Mouse (Mus musculus): ENCODE data around the gene Cdh23. TPM values are rescaled to one million over a fixed set of nuclear protein-coding genes. Genes with fewer than 3 reads are reported as not detected.

Gene Cdh23
- total RNA-seq, 2 experiments from 2014 or later, result 5.1 to 6.0 TPM

DNA sequence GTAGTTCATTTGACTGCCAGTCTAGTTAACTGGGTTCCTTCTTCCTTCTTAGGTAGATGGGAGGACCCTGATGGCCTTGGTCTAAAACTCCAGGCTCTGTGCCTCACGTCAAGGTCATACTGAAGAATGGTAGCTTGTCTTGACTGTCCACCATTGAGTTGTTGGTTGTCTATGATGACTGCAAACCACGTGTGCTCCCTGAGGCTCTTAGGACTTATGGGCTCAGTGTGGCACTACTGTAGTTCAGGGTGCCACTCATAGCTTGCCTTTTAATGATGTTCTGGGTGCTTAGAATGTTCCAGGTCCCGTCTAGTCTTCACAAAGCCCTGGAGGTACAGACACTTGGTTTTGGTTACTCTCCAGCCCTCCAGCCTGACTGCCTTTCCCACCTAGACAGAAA, 417.5 kb downstream of the Cdh23 start:
- no peak for DNase-seq
- intact Hi-C loops (cut with DNase I), result no loop called here

DNA sequence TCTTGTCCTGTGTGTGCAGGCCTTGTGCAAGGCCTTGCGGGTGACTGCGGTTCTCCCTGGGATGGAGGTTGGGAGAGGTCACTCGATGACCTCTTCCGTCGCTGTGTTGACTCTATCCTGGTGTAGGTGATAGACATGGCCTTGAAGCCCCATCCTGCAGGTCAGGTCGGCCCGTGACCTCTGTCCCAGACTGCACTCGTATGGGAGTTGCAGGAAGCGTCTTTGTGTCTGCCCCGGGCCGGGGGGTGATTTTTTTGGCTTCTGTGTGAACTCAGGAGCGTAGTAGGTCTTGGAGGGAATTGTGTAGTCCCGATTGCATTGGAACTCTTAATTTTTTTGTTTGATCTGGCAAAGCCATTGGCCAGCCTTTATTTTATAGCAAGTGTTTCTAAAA, 418.3 kb downstream of the Cdh23 start:
- DNase-seq, result no peak
- intact Hi-C loops (cut with DNase I), result no loop called here

DNA sequence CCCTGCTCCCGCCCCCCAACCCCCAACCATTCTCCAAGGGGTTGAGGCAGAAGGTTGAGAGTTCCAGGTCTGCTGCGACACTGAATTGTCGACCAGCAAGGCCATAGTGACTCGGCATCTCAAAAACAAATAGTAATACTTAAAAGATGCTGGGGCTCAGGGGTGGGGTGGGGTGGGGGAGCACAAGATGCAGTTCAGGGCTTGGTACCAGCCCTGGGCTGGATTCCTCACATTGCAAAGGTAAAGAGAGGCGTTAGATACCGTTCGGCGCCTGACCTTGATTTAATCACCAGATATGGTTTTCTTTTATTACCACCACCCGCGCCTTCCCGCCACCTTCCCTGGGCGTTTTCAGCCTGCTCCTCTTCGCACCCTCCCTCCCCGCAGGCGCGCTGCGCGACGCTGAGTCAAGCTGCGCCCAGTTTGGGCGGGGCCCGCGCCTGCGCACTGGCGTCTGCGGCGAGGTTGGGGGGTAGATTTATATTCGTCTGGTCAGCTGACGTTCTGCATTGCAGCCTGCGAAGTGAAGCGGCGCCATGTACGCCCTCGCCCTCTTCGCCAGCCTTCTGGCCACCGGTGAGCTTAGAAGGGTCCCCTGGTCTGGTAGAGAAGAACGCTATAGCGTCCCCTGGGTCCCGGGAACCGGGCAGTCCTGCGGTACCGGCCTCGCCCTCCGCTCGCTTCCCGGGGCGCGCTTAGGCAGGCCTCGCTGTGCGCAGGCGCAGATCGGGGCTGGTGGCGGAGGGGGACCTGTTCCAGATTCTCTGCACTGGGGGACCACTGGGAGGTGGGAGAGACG, 418.9 kb downstream of the Cdh23 start, which contains the start of gene Psap:
Gene Psap (plus strand): TSS at position 421 of the 799 bp plus-strand sequence.
- intact Hi-C loops (cut with DNase I), result no loop called here
- DNase-seq, result peak; percentile 97 to 98

DNA sequence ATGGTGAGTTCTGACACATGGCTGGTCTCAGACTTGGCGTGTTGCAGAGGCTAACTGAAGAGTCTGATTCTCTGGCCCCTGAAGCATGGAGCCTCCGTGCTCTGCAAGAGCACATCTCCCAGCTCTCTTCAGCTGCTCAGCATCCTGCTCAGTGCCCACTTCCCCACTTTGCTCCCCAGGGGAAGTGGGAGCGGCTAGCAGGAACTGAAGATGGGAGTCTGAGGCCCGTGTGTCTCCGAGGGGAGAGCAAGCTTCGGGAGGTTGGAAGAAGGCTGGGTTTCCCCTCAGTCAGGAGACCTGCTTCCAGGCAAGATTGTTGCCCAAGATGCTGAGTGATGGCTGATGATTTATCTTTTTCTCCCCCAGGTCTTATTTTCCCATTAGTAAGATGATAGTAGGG, 422.9 kb downstream of the Cdh23 start:
- intact Hi-C loops (cut with DNase I), result no loop called here
- DNase-seq, result no peak

DNA sequence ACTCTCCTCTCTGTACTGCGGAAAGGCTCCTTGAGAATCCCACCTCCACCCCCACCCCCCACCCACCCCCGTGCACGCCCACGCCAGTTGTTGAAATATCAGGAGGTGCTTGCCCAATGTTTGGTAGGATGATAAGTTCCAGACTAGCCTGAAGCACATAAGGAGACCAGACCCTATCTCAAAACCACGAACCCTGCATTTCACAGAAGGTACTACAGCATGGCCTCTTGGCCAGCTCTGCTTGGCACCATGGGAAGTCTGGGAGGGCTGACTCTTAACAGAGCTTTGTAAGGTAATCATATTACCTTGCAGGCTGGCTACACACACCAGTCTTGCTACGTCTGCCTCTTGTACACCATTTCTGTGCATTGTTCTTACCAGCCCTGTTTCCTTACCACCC, 424.0 kb downstream of the Cdh23 start:
- DNase-seq, result no peak
- intact Hi-C loops (cut with DNase I), result no loop called here

DNA sequence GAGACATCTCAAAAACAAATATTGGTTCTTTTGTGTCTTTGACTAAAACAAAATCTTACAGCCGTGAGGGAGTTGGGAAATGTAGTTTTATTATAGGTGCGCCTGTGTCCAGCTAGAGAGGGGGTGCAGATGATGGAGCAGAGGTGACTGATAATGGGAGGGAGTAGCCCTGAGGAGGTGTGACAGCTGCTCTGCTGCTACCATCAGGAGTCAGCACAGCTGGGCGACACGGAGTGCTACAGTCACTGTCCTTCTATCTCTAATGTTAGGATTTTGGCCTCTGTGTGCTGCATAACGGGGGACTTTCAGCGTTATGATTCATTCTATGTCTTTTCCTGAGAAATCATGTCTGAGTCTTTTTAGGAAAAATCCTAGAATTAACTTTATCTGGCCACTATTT, 425.3 kb downstream of the Cdh23 start:
- no peak for DNase-seq
- intact Hi-C loops (cut with DNase I), result no loop called here

DNA sequence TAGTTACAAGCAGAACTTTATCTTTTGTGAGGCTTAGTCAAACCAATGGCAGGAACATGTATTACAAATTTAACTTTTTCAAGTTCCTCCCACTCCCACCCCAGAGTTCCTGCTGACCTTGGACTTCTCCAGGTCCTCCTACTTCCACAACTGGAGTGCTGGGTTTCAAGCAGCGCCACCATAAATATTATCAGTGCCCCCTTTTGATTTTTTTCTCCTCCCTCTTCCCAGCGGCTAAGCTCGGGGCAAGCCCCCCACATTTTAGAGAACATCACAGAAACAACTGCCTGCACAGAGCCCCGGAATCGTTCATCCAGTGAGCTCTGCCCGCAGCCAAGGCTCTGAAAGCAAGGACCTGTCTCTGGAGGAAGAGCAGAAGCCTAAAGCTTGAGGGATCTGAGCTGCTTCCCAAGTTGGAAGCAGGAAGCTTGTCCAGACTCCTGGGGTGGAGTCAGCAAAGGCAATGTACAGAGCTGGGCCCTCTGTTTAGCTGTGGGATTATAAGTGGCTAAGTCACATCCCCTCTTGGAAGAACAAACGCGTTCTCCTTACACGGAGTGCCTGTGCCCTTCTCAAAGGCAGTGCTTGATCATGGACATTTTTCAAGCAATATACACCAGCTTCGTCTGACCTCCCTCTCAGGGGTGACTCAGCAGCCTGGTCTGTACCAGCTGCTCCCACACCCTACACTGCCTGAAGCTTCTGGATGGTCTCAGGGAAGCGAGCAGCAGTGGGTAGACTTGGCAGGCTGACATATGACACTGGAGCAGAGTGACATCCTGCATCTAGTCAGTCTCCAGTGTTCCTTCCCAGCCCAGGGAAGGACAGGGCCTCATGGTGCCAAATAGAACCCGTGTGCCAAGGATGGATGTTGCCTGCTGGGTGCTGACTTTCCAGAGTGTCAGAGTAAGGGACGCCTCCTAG, 426.9 kb downstream of the Cdh23 start:
- intact Hi-C loops (cut with DNase I), result no loop called here
- no peak for DNase-seq

DNA sequence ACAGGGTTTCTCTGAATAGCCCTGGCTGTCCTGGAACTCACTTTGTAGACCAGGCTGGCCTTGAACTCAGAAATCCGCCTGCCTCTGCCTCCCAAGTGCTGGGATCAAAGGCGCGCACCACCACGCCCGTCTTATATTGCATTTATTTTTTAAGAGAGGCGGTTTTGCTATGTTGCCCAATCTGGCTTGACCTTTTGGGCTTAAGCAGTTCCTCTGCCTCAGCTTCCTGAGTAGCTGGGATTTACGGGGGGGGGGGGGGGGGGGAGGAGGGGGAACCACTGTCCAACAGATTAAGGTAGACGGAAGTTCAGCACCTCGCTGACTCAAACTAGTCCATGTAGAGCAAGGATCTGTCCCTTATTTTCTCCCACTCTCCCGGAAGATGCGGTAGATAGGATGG, 427.6 kb downstream of the Cdh23 start:
- intact Hi-C loops (cut with DNase I), result no loop called here
- no peak for DNase-seq

DNA sequence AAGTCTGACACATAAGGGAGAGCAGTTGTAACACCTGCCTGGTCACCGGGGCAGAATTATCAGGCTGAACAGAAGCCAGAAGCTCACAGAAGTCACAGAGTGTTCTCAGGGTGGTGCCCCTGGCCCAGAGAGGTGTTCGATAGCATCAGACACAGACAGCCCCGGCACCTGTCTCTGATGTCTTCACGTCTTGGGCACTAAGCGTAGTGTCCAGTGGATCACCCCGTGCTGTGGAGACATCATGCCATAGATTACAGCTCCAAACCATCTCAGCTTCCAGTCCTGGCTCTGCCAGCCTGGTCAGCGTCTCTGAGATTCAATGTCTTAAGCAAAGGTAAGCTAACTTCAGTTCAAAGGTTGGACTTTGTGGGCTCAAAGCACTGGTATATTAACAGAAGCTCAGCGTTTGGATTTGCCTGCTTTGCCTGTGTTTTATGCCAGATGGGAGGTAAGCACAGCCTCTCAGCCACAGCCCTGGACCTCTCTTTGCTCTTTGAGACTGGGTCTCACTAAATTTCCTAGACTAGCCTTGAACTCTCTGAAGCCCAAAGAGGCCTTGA, 429.4 kb downstream of the Cdh23 start:
- DNase-seq, result no peak
- intact Hi-C loops (cut with DNase I), result no loop called here

DNA sequence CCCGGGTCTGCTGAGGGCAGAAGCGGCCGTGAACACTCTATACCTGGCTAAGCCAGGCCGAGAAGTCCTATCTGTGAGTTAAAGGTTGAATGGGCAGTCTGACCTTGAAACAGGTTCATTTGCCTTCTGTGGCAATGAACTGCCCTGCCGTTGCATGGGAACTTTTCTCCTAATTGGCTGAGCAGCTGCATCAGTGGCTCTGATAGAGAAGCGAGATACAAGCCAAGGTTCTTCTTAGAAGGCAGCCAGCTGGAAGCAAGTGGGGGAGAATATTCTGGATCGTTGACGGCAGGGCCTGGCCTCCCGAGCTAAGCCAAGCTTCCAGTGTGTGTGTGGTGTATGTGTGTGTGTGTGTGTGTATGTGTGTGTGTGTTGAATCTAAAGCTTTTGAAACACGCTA, 431.0 kb downstream of the Cdh23 start:
- DNase-seq, result peak in 1 of 2 experiments; percentile 51
- intact Hi-C loops (cut with DNase I), result no loop called here

DNA sequence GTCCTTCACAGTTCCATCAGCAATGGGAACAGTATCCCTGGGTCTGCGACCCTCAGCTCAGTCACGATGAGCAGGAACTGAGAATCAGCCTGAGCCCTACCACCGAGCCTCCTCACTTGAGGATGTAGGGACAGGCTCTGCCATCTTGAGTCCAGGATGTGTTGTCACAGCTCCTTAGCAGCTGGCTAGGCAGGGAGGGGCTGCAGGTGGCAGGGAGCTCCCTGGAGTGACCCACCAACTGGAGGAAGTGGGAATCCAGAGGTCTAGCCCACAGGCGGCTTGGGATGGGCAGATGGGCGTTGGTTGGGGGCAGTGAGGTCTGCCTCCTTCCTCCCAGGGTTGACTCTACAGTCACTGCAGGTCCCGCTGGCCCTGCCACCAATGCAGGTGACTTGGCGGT, 432.9 kb downstream of the Cdh23 start:
- no peak for DNase-seq
- intact Hi-C loops (cut with DNase I), result no loop called here

DNA sequence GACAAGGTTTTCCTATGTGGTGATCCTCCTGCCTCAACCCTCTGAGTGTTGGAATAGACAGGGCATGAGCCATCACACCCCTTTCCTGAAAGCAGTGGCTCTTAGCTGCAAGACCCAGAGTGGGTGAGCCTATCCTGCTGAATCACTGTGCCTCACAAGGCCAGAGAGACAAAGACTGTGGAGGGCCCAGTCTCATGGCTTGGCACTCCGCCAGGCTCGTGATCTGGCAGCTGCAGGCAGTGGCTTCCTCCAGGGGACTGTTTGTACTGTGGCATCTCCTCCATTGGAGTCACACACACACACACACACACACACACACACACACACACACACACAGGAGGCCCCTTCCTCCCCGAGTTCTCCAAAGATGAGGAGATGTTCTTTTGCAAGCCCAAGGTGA, 433.9 kb downstream of the Cdh23 start:
- intact Hi-C loops (cut with DNase I), result no loop called here
- DNase-seq, result peak; percentile 91

DNA sequence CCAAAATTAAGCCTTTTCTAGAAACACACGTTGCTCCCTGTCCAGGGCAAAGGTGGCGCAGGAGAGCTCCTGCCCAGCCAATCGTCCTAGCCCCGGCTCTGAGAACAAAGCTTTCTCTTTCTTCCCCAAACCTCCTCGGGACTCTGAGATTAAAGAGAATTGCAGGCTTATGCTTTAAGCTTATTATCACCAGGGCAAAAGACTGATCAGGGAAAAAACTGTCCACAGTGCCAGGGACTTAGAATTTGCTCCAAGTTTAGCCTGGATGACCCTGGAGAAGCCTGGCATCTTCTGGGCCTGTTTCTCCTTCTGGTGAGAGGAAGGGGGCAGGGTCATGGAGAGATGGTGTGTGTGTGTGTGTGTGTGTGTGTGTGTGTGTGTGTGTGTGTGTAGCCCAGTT, 434.8 kb downstream of the Cdh23 start:
- DNase-seq, result no peak
- intact Hi-C loops (cut with DNase I), result no loop called here

DNA sequence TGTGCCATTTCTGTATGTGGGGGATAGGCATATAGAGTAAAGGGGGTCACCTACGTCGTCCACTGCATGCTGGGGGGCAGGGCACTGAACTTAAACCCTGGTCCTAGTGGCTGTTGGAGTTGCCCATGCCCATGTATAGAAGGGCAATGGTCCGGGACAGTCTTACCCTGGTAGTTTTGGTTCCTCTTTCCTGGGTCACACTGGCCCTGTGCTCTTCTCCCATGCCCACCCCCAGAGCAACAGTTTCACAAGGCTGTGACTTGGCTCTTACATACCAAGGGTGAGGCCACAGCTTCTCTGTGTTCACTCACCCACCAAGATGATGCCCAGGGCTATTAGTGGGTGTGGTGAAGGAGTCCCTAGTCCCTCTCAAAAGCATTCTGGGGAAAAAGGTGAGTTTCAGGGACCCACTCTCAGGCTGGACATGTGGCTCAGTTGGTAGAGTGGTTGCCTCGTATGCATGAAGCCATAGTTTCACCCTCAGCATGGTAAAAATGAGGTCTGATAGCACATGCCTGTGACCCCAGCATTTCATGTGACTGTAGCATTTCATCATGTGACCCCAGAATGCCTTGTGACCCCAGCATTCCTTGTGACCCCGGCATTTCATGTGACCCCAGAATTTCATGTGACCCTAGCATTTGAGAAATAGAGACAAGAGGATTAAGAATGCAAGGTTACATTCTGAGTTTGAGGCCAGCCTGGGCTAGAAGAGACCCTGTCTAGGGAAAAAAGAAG, 435.6 kb downstream of the Cdh23 start:
- intact Hi-C loops (cut with DNase I), result no loop called here
- no peak for DNase-seq

DNA sequence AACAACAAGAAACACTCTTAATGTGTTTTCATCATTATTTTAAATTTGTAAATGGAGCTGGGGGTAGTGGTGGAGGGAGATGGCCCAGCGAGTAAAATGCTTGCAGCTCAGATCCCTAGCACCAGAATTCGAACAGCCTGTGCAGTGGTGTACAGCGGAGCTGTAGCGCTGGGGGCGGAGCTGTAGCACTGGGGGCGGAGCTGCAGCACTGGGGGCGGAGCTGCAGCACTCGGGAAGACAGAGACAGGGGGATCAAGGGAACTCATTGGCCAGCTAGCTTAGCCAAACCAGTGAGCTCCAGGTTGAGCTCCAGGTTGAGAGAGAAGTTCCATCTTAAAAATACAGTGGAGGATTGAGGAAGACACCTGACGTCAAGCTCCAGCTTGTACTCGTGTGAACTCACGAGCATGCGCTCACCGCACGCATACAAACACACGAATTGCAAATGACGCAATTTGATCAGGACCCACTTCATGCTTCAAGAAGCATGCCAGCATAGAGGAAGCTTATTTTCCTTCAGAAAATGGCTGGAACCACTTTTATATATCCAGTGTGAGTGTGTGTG, 438.9 kb downstream of the Cdh23 start:
- intact Hi-C loops (cut with DNase I), result no loop called here
- DNase-seq, result no peak

DNA sequence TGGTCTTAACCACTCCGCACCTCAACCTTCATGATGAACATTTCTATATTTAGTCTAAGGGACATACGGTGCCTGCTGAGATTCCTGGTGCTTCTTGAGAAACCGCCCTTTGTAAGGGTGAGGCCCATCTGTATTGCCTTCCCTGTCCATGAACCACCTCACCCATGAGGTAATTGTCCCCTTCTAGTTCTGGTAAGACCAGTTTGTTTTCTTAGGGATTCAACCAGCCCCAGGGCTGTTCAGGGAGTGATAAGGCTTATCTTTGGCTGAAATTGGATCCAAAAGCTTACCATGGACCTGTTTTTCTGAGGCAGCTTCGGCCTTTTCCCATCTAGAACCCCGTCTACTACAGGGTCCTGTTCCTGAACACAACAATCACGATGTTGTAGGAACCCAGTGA, 440.2 kb downstream of the Cdh23 start:
- no peak for DNase-seq
- intact Hi-C loops (cut with DNase I), result no loop called here

All from heart, postnatal 14 days (tissue).